Mouse (Mus musculus): ENCODE measurements at regions not wholly inside any gene's neighbourhood (a gene's known extent, or its start where the extent isn't known, plus 50 kb on each side); places are given as distances from the start of the nearest gene placed in this dataset.
"Not testable (repeated sequence)": the region's sequence is repeated elsewhere in the genome, so short reads cannot be mapped to it uniquely, and the experiment has no call there.

DNA sequence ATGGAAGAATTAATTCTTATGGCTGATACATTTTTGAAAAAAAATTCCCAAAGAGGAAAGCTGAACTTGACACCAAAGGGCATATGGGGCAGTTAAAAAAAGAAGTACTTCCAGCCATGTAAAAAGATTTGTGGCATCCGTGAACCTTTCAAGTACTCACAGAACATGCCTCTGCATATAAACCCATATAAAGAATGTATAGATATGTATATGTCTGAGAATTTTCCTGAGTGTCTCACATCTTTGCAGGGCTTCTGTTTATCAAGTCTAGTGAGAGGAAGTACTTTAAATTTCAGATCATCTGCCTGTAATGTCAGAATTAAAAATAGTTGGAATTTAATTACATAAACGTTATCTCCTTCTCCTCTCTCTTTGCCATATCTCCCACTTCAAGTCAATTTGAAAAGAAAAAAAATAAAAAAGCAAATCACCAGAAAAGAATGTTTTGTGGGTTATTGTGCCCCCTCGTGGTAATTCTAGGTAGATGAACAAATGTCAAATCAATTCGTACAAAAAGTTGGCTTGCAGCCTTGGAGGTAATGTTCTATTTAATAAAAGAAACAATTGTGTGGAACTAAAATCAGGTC lies 400.4 kb downstream of the Trib2 start:
- in situ Hi-C loops (cut with MboI, MseI): no loop called here

DNA sequence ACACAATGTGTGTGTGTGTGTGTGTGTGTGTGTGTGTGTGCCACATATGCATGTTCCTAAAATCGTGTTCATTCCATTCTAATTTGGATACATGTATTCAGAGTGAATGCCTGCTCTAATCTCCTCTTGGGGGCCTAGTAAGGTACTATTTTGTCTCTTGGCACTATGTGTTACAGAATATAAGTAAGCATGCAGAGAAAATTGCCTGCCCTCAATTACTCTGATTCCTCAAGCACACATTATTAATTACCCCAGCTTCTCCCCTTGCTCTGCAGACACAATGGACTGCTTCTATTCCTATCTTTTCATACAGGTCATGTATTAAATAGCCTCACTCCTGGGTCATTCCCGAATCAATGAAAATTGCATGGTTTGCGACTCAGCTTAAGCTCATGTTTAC lies 406.3 kb downstream of the Trib2 start:
- in situ Hi-C loops (cut with MboI, MseI): no loop called here

DNA sequence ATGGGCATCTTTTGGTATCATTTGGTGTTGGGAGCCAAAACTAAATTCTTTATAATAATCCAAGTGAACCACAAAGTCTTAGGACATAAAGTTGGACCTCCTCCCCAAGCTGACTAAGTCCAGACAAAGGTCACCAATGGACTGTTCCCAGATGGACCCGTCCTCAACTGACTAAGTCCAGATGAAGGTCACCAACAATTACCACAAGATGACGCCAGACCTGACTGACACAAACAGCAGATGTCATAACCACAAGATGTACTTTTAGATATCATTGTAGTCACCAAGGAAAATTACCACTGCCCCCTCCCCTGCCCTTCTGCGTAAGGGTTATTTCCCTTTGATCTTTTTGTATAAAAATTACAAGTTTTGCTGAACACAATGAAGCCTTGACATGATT lies 409.1 kb downstream of the Trib2 start:
- in situ Hi-C loops (cut with MboI, MseI): not testable (repeated sequence)

DNA sequence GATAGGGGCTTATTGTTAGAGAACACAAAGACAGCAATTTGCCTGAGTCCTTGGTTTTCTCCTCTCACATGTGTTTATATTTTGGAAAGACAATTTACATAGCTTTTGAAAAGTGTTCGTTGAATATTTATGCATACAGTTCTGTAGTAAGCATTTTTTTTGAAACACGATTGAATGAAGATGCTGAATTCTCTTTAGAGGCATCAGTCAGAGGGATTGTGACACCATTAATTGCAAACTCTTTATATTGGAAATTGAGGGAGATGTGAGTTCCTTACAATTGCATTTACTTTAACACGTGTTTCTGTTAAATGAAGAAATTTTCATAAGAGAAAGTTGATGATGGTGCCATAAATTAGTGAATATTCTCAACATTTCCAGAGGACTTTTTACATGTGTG lies 424.1 kb downstream of the Trib2 start:
- in situ Hi-C loops (cut with MboI, MseI): no loop called here

DNA sequence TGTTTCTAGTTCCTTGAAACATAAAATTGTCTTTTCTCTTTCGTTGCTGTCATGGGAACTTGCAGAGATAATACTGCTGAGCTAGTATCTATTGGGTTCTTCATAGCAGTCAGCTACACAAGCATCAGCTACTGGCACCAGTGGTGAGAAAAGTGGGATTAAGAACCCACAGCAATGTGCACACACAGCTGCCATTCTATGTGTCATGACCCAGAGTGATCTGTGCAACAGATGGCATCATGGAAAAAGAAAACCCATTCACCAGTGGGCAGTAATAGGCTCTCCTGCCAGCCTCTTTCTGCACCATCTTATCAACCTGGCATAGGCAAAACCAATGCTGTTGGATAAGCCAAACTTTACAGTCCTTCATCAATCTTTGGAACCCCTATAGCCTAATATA lies 428.1 kb downstream of the Trib2 start:
- in situ Hi-C loops (cut with MboI, MseI): no loop called here

DNA sequence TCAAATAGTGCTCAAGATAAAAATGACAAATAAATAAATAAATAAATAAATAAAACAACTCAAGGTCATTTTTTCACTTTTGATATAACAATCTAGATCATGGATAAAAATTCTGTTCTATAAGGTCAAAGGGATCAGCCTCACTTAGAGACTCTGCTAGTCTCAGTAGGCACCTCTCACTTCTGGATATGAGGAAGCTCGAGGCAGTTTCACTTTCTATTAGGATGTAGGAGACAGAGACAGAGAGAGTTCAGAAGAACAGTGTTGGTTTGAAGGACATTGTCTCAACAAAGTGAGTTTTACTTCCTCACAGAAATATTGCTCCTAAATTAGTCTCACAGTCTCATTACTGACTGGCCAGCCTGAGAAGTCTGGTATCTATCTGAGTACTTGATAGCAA lies 458.9 kb downstream of the Trib2 start:
- in situ Hi-C loops (cut with MboI, MseI): no loop called here

DNA sequence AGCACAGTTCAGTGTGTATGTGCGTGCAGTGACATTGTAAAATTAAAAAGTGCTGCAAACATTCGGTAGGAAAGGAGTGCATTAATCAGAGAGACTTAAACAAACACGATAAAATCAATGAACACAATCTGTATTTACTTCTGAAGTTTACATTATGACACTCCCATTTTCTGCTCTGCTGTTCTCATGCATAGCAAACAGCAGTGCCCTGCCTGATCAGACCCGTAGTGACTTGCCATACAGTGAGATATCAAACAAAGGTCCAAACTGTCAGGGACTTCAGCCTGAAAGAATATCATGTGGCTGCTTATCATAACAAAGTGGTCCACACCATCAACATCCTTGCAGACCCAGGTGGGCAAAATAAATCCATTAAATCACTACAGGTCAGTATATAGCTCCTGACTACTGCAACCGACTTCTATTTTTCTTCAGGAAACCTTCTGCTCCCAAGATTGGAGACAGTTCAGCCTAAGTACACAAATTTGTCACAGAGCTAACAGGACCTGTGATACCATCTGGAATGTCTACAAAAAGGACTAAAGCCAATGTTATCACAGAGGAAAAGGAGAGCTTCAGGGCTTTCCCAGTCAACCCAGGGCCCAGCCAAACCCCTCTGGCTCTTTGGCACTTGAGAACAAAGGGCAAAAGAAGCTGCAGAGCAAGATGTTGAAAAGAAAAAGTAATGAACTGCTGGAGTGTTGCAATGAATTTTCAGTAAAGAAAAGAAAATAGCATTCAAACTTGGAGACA lies 495.8 kb downstream of the Trib2 start:
- in situ Hi-C loops (cut with MboI, MseI): no loop called here

DNA sequence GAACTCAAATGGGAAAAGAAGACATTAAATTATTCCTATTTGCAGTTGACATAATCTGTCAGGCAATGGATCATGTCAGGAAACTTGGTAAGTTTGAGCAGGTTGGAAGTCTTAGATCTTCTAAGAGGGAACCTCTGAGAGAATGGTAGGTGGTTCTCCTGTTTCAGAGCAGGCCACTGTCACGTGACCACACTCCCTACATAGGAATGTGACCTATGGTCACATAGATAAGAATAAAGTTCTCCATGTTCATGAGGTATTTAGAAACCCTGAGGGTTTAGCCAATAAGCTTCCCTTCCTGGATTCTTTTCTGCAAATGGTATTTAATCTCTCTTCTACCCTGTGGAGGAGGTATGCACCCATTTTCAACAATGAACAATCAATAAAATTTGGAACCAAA lies 497.1 kb downstream of the Trib2 start:
- in situ Hi-C loops (cut with MboI, MseI): no loop called here

DNA sequence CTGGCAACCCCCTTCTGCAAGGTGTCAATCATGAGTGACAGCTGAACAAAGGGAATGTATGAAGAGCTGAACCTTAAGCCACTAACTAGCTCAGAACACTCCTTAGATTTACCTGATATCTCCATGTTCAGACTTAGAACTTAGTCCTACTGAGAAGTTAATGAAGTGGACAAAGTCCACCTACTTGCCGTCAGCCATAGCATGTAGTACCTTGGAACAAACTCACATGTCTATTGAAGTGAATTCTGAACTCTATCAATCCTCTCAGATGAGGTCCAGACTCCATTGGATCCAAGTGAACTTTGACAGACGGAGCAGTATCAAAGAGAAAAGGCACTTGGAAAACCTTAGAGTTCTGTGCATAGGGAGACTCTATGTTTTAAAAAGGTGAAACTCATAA lies 521.8 kb downstream of the Trib2 start:
- in situ Hi-C loops (cut with MboI, MseI): no loop called here

DNA sequence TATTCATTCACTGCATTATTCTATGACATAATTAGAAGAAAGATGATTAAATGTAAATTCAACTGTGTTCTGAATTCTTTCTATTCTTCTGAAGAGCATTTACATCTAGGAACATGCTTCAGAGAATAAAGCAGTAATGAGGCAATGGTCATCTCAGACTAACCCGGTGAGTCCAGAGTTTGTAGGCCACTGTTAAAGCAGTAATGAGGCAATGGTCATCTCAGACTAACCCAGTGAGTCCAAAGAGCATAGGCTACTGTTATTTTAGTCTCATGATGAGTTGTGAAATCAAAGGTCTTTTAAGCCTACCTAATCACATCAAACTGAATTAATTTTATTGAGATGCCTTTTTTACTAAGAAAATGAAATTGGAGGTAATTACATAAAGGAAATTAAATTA lies 554.6 kb downstream of the Trib2 start:
- in situ Hi-C loops (cut with MboI, MseI): no loop called here

DNA sequence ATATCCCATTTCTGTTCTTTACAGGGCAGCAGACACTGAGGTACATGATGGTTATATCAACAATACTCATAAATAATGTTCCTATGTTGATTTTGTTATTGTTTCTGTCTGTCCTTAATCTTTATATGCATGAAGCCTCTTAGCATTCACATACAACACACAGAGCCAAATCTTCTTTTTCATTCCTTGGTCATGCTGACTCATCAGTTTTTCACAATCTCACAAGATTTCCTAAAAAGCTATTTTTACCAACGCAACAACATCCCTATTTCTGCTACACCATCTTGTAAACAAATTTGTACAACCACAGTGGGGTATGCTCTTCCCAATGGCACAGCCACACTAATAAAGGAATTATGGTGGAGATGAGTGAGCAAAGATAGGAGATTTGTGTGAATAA lies 555.1 kb downstream of the Trib2 start:
- in situ Hi-C loops (cut with MboI, MseI): no loop called here

DNA sequence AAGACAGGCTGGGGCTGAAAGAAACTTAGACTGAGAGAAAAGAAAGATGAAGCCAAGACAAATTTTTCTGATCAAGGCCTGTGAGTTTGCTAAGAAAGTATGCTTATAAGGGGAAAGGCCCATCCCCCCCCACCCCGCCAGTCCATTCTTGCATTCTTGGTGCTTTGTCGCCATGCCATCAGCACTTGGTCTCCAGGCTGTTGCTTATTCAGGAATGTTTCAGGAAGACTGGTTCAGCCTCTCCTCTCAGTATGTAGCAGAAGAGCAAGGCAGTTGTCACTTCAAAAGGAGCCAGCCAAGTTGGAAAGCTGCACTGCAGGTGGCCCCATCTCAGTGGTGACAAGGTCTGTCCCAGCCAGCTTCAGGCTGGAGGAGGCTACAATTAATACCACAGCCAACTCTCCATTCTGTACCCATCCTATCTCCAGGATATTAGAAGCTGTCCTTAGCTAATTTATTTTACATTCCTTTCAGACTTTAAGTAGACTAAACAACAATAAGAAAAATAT lies 555.8 kb downstream of the Trib2 start:
- in situ Hi-C loops (cut with MboI, MseI): no loop called here

DNA sequence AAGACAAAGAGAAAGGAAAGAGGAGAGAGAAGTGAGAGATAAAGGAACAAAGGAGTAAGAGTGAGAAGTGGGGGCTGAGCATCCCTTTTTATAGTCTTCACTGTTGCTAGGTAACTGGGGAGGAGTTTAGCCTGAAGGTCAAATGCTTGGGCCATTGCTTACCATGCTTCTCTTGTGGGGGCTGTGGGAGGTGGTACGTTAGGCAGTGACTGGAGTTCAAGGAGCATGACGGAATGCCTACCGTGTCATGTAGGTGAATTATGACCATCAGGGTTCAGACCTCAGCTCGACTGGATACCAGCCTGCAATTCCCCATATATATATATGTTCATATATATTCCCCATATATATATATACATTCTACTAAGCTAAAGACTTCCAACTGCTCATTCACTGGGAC lies 571.8 kb downstream of the Trib2 start:
- in situ Hi-C loops (cut with MboI, MseI): loop anchor here (10.0 kb wide), 1 partner anchor 540 kb away; no protein-coding TSS in a partner anchor

DNA sequence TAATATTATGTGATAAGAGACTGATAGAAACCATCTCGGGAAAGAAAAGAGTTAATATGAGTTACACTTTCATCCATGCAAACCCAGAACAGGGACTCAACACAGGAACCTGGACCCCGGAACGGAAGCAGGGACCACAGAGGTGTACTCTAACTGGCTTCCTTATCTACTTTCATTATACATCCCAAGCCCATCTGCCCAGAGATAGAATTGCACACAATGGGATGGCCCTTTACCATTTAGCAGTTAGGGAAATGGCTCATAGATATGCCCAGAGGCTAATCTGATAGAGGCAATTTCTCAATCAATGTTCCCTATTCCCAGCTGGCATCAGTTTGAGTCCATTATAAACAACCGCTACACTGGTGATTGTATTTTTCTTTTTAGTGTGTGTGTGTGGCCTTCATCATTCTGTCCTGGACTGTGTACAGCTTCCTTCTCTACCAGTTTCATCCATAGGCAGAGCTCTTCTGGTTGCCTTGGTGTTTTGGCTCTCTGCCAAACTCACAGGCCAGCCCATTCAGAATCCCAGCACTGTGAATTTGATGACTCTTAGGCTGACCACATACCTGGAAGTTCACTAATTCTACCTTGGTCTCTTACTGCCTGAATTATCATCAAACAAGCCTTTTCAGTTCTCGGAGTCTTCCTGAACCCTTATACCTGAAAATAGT lies 594.1 kb downstream of the Trib2 start:
- in situ Hi-C loops (cut with MboI, MseI): no loop called here

DNA sequence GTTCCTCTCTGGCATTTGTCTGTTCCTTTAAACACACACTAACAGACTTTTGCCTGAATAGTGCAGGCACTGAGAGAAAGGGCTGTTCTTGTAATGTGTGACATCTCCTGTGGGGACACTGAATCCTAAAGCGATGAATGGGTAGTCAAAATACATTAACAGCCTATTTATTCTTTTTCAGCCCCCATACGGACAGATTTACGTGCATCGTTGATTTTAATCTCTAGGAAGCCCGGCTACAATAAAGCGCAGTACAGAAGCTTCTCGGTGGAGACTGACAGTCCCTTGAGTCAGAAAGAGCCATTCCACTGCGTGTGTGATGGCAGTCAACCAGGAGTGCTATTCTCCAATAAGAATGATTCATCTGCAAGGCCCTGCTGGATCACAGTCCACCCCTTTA lies 598.2 kb downstream of the Trib2 start:
- in situ Hi-C loops (cut with MboI, MseI): no loop called here

DNA sequence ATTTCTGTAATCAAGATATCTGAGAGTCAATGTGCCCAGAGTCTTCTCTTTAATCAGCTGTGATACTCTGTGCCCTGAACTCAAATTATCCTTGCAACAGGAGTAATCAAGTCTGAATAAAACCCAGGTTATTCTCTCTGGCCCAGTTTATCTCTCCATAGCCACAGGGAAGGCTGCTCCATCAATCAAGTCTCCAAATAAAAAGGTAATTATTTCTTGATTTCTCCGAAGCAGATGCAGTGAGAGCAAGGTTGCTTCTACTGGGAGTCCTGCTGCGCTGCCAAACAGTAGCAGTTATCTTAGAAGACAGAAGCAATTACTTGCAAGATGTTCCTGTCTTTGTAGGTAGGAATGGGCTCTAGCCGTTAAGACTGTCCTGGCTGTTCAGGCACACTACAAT lies 600.5 kb downstream of the Trib2 start:
- in situ Hi-C loops (cut with MboI, MseI): no loop called here

DNA sequence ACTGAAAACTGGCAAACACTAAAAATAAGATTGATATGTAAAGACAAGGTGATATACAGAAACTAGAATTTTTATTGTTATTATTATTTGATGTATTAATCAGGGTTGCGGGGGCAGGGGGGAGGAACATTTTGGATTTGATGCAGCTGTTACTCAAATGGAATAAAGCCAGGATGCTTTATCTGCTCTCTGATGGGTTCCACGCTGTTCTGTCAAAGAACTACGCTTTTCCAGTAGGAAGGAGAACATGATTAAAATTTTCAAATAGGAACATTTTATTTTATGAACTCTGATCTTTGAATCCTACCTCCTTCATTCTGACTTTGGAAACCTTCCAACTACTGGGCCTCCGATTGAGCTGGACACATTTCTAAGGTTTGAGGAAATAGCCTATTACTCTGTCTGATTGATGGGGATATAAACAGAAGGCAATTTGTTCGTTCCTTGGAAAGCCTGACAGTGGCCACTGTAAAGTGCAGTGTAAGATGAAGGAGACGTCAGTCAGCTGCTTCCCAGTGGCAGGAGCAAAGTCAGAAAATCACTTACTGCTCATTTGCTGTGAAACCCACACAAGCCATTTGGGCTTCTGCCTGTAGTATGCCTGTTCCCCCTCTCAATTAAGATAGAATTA lies 642.2 kb downstream of the Trib2 start:
- in situ Hi-C loops (cut with MboI, MseI): no loop called here

DNA sequence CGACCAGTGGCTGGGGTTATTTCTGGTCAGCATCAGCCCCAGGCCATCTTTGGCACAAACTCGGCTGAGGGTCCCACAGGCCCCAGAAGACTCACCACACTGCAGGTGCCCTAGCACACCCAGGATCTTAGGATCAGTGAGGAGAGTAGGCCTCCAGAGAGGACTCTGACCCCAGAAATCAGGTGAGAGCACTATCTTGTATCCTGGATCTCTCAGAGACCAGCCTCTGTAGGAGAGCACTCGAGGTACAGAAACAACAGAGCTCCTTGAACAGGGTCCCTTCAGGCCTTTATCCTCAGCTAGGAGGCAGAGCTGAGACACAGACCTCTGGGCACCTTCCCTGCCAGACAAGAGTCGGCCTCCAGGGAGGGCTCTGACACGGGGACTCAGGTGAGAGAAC lies 654.1 kb downstream of the Trib2 start:
- in situ Hi-C loops (cut with MboI, MseI): no loop called here

DNA sequence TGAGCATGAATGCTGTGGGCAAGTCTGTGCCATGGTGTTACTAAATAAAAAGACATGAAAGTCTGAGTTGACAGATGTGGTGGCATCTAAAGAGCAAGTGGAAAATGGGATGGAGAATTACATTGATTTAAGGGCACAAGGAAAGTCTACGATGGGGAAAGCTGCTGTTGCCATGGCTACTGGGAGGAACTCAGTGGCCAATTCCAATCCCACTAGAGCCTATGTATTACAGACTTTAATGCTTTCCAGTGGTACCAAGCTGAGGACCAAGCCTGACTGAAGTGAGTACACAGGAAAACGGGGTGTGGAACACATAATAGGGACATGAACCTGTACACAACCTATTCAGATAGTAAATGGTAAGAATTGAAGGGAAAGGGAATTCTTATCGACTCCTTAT lies 654.9 kb downstream of the Trib2 start:
- in situ Hi-C loops (cut with MboI, MseI): no loop called here

DNA sequence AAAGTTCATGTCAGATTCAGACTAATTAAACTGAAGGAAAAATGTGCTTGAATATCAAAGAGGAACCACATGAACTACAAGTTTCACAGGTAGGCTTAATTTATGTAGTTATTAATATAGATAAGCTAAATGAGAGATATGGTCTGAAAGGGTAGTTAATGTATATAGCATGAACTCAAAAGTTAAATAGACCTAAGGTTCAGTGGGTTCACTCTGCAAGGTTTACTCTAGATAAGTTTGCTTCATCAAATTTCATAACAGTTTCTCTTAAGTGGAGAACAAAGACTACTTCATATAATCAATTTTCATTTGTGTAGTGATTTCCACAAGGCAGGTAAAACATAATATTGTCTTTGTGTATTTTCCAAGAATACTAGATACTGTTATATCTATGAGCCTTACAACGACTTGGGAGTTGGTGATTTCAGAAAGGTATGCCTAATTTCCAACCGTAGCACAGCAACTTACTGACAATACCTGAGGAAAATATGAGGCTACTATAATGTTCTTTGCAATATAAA lies 656.2 kb downstream of the Trib2 start:
- in situ Hi-C loops (cut with MboI, MseI): no loop called here

DNA sequence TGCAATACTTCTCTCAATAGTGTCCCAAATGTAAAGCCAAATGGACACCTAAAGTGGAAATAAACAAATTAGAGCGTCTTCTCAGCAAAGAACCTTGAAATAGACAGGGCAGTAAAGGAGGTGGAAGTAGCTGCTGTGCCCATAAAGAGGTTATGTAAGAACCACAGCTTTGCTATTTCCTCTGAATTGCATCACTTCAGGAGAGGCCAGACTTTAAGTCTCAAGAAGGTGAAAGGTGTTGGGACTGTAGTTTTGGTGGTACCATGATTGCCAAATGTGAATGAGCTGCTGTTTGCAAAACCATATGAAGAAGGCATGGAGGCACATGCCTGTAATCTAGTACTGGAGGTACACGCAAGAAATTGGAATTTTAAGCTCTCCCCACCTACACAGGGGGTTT lies 670.3 kb downstream of the Trib2 start:
- in situ Hi-C loops (cut with MboI, MseI): no loop called here

DNA sequence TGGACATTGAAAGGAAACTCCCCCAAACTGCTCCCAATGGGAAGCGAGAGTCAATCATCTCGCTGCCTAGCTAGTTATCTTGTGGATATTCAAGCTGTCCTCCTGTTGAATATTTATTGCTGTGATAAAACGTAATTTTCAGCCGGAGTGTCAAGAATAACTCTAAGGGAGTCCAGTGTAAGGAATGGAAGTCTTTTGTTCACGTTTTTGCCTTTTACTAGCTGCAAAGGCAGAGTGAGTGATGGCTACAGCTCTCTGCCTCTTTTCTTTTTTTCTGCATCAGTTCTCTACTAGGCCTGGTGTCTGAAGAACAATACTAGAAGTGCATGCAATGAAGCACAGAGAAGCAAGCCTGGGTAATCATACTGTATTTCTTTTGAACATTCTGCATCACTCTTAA lies 679.7 kb downstream of the Trib2 start:
- in situ Hi-C loops (cut with MboI, MseI): no loop called here
